Mouse (Mus musculus) adipocyte (in vitro differentiated cells): ENCODE measurements around the gene Prr12.

Source experiments
- DNase-seq: peaks from one replicate; pipeline ENCODE4 v3.0.0-alpha.2; 2016; ENCODE audit warnings: low spot score

The Prr12 gene

DNA sequence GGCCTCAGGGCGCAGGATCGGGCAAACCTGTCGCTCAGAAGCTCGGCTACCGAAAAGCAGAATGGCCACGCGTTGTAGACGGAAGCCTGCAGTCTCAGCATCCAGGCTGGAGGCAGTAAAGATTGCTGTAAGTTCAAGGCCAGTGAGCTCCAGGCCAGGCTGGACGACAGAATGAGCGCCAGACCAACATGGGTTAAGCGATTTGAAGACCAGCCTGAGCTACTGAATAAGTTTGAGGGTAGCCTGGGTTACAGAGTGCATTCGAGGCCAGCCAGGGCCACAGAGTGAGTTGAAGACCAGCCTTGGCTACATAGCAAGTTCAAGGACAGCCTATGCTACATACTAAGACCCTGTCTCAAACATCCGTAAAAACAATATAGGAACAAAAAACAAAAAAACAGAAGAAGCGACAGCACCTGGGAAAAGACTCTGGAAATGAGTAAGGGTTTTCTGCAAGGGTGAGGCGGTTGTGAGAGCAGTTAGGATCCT lies 54.7 kb downstream of the Prr12 start:
- DNase-seq: no peak

DNA sequence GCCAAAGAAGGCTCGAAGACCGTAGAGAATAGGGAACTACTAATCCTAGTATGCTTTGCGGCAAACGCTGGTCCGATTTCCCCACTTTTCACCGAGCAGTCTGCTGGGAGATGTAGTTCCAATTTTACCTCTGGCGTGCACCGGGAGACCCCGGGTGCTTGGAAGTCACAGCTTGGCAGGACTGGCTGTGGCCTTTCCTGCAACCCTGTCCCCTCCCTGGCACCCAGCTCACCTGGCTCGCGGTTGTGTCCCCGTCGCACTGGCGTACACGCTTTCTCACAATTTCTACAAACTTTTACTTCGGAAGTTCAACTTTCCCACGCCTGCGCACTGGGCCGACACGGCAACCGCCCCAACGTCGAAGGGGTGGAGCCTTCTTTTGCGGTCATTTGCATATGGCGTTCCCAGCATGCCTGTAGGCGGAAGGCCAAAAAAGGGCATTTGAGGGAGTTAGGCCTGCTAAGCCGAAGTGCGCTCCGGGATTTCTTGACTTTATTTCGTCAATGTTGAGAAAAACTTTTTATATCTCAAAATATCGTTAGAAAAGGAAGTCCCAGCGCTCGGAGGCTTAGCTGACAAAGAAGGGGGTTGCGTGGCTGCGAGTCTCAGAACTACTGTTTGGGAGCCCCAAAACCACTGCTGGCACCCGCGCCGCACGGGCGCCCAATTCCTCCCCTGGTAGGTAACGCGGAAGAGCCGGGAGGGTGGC lies 55.3 kb downstream of the Prr12 start, which contains the start of gene Irf3:
Gene Irf3, plus strand, starts transcription at position 418 of the 709 bp plus-strand sequence.
- DNase-seq: peak; percentile 97

DNA sequence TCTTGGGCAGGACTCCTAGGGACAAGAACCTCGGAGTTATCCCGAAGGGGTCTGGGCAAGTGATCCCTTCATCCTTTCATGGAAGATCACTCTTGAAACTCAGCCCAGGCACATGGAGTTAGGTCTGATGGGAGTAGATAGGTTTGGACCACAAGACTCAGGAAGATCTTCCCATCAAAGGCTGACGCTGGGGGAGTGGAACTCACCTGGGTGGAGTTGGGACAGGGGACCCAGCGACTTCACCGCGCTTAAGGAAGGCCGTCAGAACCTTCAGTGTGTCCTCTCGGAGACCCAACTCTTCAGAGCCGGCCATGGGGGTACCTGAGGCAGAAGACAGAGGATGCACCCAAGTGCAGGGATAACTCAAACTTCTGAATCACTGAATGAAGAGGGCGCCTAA lies 56.0 kb downstream of the Prr12 start:
- DNase-seq: no peak

DNA sequence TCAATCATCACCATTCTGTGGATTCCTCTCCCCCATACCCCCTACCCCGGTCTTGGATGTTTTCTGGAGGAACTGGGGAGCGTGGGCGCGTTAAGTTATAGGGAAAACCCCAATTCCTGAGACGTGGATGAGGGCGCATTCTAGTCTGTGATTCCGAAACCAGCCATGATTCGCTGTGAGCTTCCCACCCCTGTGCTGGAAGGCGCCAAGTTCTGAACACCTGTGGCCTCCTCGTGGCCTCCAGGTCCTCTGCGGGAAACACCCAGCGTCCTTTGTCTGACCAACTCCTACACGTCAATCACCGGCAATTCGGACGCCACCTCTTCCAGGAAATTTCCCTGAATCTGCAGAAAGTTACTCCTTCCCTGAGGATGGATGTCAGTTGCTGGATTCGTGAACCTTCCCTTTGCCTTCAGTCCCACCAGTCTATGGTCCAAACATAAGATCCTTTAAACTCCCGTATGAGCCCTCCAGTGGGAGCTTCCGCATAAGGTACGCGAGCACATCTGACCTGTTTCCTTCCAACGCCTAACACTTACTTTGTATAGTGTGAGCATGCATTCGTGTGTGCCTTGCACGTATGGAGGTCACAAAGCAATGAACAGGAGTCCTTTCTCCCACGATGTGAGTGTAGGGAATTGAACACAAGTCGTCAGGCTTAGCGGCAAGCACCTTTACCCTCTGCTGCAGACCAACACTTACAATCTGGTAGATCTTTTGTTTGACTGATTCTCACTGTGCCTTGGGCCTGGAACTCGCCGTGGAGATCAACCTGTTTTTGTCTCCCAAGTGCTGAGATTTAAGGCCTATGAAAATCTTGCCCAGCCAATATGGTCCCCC lies 65.6 kb downstream of the Prr12 start:
- no peak for DNase-seq

DNA sequence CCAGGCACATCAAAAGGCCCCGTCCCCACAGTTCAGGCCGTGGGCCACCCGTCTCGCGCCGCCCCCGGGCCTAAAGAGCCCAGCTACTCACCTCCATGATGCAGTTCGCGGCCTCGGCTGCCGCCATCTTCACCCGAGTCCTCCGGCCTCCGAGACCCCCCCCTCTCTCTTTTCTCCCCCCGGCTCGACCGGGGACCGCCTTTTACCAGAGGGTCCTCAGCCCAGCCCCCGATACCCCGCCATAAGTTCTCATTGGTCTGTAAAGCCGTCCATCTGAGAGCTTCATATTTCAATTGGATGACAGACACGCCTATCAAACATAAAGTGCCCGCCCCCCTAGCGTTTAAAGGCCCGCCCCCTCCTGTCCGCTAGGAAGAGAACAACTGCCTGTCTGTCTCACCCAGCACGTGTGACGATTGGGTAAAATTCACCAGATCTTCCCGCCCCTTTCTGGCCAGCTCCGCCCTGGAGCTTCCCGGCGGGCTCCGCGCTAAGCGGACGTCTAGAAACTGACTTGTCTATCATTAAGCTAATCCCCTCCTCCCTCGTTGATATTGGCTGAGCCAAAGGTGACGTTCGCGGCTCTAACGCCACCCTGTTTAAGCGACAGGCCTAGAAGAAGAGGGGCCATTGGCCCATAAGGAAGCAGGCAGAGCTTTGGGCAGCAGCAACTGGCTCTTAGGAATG lies 66.3 kb downstream of the Prr12 start, which contains the start of gene Prmt1:
Gene Prmt1, minus strand, starts transcription at position 377 of the 687 bp plus-strand sequence.
- peak; percentile 98 for DNase-seq

DNA sequence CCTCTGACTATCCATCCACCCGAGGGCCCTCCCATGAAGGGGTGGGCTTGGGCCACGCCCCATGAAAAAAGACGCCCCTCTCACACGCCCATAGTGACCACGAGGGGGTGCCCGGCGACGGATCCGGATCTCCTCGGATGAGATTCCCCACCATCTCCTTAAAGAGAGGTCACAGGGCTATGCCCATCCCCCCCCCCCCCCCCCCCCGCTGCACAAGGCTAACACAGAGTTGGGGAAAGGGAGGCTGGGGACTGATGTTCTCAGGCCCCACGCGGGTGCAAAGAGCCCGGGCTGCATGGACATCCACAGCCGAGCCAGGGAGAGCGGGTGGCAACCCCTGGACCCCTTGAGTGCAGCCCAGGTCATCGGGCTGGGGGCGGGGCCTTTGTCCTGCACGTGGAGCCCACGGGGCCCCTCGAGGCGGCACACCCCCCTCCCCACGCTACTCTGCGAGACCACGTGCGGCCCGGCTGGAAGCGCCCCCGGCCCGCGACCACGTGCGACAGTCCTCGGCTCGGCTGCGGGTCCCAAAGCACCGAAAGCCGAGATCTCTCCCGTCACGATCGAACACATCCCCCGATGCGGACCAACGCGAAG lies 67.0 kb downstream of the Prr12 start:
- peak; percentile 47 for DNase-seq

DNA sequence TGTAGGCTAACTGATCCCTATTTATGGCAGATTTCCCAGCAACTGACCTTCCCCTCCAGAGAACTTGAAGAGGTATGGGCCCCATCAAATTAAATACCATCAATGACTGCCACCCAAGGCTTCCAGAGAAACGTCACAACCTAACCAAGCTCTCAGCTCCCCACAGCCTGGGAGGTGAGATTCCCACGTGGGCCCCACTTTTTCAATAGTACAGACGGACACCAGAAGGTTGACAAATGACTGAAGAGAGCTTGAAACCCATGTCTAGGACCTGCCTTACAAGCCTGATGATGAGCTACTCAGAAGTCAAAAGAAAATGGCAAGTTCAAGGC lies 67.9 kb downstream of the Prr12 start:
- no peak for DNase-seq

DNA sequence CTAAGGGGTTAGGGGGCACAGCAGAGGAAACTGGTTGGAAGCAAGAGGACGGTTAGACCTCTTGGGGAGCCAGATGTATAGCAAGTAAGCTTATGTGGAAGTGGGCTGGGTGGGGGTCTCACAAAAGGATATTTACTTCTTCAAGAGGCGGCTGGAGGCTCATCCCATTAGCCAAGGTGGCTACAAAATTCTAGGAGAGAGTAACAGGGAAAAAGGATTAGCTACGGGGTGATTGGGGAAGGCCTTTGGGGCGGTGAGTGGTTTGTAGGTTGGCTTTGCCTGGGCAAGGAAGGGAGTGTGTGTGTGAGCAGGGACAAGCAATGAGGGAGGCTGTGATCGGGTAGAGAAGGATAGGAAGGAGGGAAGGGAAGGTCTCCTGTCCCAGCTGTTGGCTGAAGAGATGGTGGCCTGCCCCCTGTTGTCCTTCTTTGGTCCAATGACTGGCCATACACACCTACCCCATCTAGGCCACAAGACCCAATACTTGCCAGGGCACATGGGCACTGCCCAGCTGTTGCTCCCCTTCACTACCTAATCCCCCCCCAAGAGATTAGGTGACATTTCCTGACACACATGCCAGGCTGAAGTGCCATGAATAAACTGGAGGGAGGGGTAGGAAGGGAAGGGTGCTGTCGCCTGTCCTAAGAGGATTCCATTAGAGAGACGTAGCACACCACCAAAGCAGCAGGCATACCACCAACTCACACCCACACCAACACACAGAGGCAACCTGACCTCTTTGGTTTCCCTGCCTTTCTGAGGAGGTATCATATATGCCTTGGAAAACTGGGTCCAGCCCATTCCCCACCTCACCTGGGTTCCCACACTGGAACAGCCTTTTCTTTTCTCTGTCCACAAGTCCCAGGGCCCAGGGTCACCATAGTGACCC lies 68.5 kb downstream of the Prr12 start:
- DNase-seq: no peak

DNA sequence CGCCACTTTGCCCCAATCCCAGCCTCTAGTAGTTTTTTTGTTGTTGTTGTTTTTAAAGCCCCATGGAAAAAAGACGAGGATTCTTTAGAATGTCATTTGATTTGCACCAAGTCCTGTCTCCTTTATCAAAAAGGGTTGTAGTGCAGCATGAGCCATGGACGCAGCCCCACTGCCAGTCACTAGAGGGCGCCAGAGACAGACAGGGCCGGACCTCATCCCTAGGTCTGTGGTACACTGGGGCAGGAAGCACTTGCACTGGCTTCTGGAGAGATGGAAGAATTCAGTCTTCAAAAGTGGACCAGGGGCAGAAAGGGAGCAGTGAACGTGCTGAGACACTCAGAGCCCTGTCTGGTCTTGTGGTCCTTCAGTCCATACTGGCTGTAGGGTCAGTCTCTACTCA lies 69.6 kb downstream of the Prr12 start:
- DNase-seq: peak; percentile 82

DNA sequence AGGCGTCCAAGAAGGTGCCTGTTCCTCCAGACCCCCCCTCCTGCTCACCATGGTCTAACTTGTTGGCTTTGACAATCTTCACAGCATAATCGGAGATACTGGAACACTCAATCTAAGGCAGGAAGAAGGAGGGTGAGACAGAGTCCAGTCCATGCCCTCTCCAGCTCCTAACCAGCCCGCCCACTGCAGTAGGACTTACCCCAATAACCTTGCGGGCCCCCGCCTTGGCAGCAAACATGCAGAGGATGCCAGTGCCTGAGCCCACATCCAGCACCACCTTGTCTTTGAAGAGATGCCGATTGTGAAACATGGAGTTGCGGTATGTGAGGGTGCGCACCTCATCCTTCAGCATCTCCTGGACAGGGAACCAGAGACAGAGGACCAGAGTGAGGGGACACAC lies 71.1 kb downstream of the Prr12 start:
- no peak for DNase-seq

DNA sequence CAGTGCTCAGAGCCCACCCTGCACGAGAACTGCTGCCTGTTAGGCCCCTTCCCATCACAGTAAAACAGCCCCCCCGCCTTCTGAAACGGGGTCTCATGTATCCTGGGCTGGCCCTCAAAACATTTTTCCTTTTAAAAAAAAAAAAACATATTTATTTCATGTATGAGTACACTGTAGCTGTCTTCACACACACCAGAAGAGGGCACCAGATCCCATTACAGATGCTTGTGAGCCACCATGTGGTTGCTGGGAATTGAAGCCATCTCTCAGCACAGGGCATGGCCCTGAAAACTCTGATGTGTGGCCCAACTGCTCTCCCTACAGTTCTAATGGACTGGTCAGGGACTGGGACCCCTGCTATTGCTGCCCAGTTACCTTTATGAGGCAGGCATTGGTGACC lies 74.4 kb downstream of the Prr12 start:
- DNase-seq: no peak
